Mouse (Mus musculus): ENCODE results near the gene Mmrn1.

Mmrn1 gene

GRCm38 (mm10) chr6:60993386-60994108 is 68.8 kb downstream of the Mmrn1 start:
- CTCF ChIA-PET, result no interaction called here

DNA sequence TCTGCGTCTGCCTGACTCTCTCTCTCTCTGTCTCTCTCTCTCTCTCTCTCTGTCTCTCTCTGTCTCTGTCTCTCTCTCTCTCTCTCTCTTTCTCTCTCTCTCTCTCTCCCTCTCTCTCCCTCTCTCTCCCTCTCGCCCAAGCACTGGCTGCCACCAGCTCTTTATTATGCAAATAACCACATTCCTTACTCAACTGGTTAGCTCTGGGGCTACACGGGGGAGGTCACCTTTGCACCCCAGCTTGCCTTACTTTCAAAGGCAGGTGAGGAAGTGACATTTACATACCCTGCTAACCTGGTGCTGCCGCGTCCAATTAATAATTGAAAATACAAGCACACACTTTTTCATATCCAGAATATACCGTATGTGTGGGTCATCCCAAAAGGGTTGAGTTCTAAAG is 69.3 kb downstream of the Mmrn1 start:
- CTCF ChIA-PET, result interaction anchor here (0.7 kb wide), 1 partner anchor 753 kb away, joined by 3 read pairs; no protein-coding TSS in a partner anchor

GRCm38 (mm10) chr6:60994521-60994920 is 69.7 kb downstream of the Mmrn1 start:
- CTCF ChIA-PET, result interaction anchor here (0.7 kb wide), 1 partner anchor 754 kb away, joined by 3 read pairs; no protein-coding TSS in a partner anchor

DNA sequence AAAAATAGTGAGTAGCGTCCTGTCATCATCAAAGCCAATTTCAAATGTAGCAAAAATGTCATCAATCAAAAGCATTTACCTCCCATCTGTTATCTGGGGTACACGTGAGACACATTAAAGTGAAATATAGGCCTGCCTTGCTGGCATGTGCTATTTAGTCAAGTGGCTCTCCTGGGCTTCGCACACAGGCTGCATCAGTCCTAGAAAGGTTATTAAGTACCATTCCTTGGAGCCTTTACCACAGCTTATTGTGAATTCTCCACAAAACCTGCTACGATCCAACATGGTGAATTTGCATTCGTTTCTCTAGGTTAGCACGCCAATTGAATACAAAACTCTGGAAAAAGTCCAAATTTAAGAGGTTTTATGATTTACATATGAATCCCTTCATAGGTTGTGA is 70.8 kb downstream of the Mmrn1 start:
- CTCF ChIA-PET, result no interaction called here

DNA sequence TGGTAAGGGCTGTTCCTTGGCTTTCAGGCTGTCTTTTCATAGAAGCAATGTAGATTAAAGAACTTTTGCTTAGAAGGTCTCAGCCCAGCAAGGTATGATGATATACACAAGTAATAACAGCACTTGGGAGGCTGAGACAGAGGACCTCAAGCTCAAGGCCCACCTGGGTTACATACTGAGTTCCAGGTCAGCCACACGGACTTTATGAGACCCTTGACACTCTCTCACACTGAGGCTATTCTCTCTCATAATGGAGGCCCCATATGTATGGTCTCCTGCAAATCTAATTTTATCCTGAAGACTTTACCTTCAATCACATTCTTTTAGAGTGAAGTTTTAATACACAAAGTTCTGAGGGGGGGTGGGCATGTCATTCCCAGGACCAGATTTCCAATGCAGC is 71.6 kb downstream of the Mmrn1 start:
- CTCF ChIA-PET, result no interaction called here

GRCm38 (mm10) chr6:61001003-61001790 is 76.4 kb downstream of the Mmrn1 start:
- CTCF ChIA-PET, result no interaction called here

GRCm38 (mm10) chr6:61003916-61004765 is 79.4 kb downstream of the Mmrn1 start:
- CTCF ChIA-PET, result no interaction called here

- CTCF ChIA-PET, result no interaction called here
Observed at GRCm38 (mm10) chr6:61013780-61014179, 89.0 kb downstream of the Mmrn1 start.

- CTCF ChIA-PET, result no interaction called here
Observed at GRCm38 (mm10) chr6:61019689-61020088, 94.9 kb downstream of the Mmrn1 start.

GRCm38 (mm10) chr6:61020995-61021394 is 96.2 kb downstream of the Mmrn1 start:
- CTCF ChIA-PET, result no interaction called here

DNA sequence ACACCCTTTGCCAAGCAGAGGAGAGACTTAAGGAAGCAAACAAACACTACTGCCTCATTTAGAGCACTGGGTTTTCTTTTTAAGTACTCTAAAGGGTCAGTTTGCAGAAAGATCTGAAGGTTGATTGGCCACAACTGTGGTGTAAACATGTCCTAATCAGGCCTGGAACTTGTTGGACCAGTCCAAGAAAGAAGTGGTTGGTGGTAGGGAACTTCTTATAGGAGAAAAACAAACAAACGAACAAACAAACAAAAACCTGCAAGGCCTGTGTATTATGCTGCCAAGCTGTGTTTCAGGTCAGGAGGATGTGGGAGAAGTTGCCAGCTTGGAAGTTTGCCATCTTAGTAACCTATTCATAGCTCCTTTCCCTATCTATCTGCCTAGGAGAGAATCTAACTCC is 108.5 kb downstream of the Mmrn1 start:
- CTCF ChIA-PET, result no interaction called here

Data from spleen, embryonic (tissue).